Mouse (Mus musculus): ENCODE data around the gene Bcr. TPM values are rescaled to one million over a fixed set of nuclear protein-coding genes. Genes with fewer than 3 reads are reported as not detected.
A peak's percentile ranks its signal among the peaks of the same experiment; 100 is the strongest.

Gene Bcr
- total RNA-seq, 2 experiments from 2014 or later = 116 to 124 TPM

DNA sequence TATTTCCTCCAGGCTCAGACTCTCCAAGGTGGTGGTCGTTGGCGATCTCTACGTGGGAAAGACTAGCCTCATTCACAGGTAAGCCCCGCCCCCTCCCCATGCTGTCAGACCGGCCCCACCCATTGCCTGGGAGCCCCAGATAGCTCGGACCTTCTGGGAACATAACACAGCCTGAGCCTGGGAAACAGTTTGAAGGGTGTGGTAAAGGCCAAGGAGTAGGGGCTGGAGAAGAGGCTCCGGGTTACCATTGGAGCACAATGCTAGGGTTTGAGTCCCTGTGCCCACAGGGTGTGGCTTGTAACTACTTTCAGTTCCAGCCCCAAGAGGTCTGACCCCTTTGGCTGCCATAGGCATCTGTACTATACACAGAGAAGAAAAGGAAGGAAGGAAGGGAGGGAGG is 15.9 kb upstream of the Bcr start:
- TF ChIP-seq CTCF (conservative IDR thresholded peaks at IDR 0.05) = no peak
- no peak for DNase-seq (ENCODE audit: low spot score in 2 of 2)
- Histone ChIP-seq H3K27ac (no peak overlapping the region), H3K4me3 (no peak overlapping the region)

DNA sequence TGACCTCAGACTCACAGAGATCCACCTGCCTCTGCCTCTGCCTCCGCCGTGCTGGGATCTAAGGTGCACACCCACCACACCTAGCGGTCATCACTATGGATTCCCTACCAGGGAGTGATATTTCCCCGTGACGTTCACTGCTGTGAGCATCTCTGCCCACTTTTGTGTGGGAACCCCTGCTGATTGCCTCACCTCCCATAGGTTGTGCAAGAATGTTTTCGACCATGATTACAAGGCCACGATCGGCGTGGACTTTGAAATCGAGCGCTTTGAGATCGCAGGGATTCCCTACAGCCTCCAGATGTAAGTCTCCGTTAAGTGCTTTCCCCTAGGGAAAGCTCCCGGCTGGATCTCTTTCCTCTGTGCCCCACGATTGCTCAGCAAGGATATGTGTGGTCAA is 14.6 kb upstream of the Bcr start:
- no peak for DNase-seq (ENCODE audit: low spot score in 2 of 2)
- Histone ChIP-seq H3K27ac (no peak overlapping the region), H3K4me3 (no peak overlapping the region)
- no peak for TF ChIP-seq CTCF (conservative IDR thresholded peaks at IDR 0.05)

DNA sequence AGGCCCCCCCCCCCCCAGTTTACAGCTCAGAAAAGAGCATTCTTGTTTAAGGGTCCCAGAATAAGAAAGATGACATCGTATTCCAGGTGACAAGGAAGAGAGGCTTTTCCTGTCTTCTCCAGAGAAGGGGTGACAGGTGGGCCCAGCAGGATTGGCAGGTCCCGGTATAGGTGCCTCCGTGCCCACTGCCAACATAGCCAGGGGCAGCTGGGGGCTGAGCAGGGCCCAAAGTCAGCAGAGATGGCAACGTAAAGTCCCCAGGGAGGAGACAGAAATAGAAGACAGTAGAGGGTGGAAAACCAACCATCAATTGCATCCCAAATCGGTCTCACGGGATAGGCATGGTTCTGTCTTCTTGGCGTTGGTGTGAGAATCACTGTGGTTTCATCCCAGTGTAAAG is 11.7 kb upstream of the Bcr start:
- no peak for TF ChIP-seq CTCF (conservative IDR thresholded peaks at IDR 0.05)
- Histone ChIP-seq H3K27ac (no peak overlapping the region), H3K4me3 (no peak overlapping the region)
- no peak for DNase-seq (ENCODE audit: low spot score in 2 of 2)

DNA sequence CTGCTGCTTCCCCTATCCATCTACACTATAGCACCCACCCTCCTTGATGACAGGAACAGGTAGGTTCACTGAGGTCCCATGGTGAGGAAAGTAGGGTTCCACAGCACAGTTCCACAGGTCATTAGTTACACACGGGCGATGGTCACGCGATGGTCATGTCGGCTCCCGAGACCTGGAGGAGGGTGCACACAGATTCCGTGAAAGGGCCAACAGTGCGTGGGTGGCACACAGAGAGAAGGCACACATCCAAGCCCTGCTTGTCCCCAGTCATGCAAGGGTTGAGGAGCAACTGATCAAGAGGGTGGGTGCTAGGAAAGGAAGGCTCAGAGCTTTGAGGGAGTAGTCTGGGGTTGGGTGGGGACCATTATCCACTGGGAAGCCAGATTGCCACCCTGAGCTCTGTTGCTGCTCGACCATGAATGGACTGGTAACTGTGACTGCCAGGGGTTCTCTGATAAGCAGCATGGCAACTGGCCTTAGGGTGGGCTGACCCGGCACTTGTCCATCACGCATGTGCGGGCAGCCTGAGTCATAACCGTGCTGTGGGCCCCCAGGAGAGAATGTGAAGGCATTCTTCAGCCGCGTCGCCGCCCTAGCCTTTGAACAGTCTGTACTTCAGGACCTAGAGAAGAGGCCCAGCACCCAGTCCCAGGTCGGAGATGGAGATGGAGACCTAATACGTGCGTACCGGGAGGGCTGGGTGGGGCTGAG is 8.9 kb upstream of the Bcr start:
- no peak overlapping the region for H3K27ac ChIP-seq
- no peak for TF ChIP-seq CTCF (conservative IDR thresholded peaks at IDR 0.05)
- H3K4me3 ChIP-seq = no peak overlapping the region
- DNase-seq (ENCODE audit: low spot score in 2 of 2) = no peak

DNA sequence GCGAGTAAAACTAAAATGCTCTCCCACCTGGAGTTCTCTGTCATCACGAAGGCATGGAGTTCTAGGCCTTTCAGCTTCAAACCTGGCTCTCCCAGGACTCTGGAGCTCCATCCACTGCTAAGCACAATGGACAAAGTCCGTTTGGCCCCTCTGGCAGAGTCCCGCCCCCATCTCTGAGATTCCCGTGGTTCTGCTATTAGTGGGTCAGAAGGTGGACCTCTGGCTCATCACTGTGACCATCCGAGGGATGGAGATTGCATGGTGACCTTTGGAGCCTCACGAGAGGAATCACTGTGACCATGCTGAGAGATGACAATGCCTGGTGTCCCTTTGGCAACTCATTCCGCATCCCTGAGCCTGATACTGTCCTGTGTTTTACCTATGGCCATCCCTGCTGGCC is 7.5 kb upstream of the Bcr start:
- Histone ChIP-seq H3K27ac (no peak overlapping the region), H3K4me3 (no peak overlapping the region)
- no peak for TF ChIP-seq CTCF (conservative IDR thresholded peaks at IDR 0.05)
- DNase-seq (ENCODE audit: low spot score in 2 of 2) = no peak

DNA sequence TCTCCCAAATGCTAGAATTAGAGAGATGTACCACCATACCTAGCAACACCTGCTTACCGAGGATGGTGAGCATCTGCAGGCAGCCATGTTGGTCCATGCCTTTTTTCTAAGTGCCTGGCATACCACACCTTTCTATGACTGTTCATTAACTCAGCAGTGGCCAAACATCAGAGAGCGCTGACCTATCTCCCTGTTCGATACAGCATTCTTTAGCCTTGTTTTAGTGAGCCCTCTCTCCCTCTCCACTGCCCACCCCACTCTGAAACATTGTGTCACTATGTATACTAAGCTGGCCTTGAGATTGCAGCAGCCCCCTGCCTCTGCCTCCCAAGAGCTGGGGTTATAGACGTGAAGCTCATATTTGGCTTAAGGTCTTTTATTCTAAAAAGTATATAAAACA is 6.7 kb upstream of the Bcr start:
- H3K4me3 ChIP-seq = no peak overlapping the region
- TF ChIP-seq CTCF (conservative IDR thresholded peaks at IDR 0.05) = no peak

DNA sequence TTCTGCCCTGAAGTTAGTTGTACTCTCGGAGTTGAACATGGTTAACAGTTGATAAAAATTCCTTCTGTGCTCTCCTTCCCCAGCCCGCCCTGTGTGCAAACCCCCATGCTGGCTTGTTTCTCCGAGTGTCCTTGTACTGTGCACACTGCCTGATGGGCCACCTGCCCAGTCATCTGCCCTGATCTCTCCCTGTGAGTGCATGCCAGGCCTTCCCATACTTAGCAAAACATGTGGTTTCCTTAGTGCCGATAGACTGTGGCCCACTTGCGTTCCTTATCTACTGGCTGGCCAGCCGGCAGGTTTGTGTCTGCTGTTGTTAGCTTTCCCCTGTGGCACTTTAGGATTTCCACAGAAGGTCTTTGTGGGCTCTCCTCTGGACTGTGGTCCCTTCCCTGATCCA is 6.3 kb upstream of the Bcr start:
- no peak for DNase-seq (ENCODE audit: low spot score in 2 of 2)
- H3K4me3 ChIP-seq = no peak overlapping the region
- H3K27ac ChIP-seq = no peak overlapping the region; the same call in 1 of the 2 replicates
- no peak for TF ChIP-seq CTCF (conservative IDR thresholded peaks at IDR 0.05)

More for the DNA sequence above, 6.7 kb upstream of the Bcr start:
- DNase-seq (ENCODE audit: low spot score in 2 of 2) = no peak
- H3K27ac ChIP-seq = no peak overlapping the region

DNA sequence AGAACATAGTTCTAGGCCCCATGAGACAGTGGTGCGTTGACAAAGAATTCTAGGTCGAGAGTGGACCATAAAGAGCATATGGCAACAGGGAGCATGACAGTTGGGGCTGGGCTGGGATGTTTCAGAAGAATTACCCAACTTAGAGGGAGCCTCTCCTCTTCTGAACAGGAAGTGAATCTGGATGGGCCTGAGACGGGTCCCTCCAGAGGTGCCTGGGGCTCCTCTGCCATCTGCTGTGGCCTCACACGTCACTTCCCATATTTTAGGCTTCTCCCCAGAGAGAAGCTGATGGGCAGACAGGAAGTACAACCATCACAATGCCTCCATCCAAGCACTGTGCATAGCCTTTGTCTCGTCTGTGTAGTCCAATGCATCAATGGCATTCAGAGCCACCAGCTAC is 4.7 kb upstream of the Bcr start:
- TF ChIP-seq CTCF (conservative IDR thresholded peaks at IDR 0.05) = no peak
- Histone ChIP-seq H3K27ac (peak overlapping the region; percentile 43; the same call in 1 of the 2 replicates), H3K4me3 (no peak overlapping the region)
- no peak for DNase-seq (ENCODE audit: low spot score in 2 of 2)

DNA sequence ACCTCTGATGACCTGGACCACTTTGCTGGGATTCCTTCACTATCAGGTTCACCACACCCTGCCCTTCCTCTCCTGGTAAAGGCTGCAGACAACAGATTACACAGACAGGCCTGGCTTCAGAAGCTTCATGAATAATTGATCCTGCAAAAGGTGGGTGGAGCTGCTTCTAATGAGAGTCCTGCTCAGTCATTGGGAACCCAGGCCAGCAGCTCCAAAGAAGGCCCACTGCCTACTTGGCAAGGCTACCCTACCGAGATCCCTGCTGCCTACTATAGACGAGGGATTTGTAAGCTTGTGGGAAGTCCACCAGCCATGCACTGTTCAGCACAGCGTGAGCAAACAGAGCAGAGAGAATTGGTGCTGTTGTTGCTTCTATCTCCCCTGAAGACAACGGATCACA is 4.1 kb upstream of the Bcr start:
- TF ChIP-seq CTCF (conservative IDR thresholded peaks at IDR 0.05) = no peak
- peak overlapping the region; percentile 43 for H3K27ac ChIP-seq
- peak; percentile 36 to 65 for DNase-seq (ENCODE audit: low spot score in 2 of 2)
- no peak overlapping the region for H3K4me3 ChIP-seq

DNA sequence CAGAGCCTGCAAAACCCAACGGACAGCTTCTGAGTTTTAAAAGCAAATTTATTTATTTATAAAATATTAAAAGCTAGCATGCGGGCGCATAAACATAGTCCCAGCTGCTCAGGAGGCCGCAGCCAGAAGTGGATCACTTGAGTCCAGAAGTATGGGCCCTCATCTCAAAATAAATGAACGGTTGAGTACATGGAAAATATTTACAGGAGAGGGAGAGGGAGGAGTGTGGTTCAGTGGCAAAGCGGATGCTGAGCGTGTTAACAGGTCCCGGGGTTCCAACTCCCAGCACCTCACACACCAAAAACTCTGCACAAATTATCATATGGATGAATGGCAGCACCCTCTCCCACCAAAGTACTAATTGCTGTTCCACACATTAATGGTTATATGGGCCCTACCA is 2.1 kb upstream of the Bcr start:
- DNase-seq (ENCODE audit: low spot score in 2 of 2) = no peak
- no peak overlapping the region for H3K4me3 ChIP-seq
- H3K27ac ChIP-seq = no peak overlapping the region
- no peak for TF ChIP-seq CTCF (conservative IDR thresholded peaks at IDR 0.05)

DNA sequence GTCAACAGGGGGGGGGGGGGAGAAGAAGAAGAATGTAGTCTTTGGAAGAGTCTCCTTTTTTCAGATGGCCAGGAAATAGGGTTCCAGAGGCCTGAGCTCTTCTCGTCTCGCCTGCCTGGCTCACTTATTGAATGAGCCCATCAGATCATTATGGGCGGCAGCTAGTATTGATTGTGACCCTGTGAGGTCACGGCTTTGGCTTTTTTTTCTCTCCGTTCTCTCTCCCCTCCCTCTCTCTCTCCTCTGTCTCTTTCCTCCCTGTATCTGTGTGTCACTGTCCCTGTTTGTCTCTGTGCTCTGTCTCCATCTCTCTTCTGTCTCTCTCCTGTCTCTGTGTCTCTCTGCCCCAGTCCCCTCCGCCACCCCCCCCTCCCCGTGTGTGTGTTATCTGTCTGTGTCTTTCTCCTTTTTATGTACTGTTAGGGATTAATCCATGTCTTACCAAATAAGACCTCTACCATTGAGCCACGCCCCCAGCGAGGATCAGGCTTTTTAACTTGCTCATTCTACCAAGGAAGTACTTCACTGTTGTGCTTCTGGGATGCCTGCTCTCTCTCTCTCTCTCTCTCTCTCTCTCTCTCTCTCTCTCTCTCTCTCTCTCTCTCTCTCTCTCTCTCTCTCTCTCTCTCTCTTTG is 1.5 kb upstream of the Bcr start:
- no peak for TF ChIP-seq CTCF (conservative IDR thresholded peaks at IDR 0.05)
- Histone ChIP-seq H3K27ac (no peak overlapping the region), H3K4me3 (no peak overlapping the region)
- DNase-seq (ENCODE audit: low spot score in 2 of 2) = no peak

DNA sequence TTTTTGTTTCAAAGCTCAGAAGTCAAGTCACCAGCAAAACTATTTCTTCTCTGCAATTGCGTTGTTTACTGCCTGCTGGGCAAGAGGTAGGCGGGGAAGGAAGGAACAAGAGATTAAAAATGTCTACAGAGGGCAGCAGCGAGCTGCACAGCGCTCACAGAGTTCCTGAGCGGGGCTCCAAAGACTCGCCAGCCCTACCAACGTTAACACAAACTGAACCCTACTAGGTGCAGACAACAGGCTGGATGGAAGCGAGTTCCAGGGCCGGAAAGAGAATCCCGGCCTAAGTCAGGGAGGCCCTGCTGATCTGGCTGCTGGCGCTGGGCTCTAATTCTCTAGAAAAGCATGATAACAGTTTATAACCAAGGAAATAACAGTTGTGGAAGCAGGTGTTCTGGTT is 996 bp upstream of the Bcr start:
- peak; percentile 79 to 83 for DNase-seq (ENCODE audit: low spot score in 2 of 2)
- Histone ChIP-seq H3K27ac (peak overlapping the region; percentile 25; the same call in 1 of the 2 replicates), H3K4me3 (no peak overlapping the region; the same call in 1 of the 2 replicates)
- peak; percentile 88 for TF ChIP-seq CTCF (conservative IDR thresholded peaks at IDR 0.05)

DNA sequence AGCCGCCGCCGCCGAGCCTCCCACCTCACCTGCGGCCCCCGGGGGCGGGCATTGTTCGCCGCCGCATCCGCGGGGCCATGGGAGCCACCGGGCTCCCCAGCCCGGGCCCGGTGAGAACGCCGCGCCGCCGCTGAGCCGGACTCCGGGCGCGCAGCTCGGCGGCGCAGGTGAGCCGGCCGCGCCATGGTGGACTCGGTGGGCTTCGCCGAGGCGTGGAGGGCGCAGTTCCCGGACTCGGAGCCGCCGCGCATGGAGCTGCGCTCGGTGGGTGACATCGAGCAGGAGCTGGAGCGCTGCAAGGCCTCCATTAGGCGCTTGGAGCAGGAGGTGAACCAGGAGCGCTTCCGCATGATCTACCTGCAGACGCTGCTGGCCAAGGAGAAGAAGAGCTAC is 447 bp downstream of the Bcr start:
- no peak for TF ChIP-seq CTCF (conservative IDR thresholded peaks at IDR 0.05)
- Histone ChIP-seq H3K4me3 (peak overlapping the region; percentile 85), H3K27ac (peak overlapping the region; percentile 90)
- DNase-seq (ENCODE audit: low spot score in 2 of 2) = no peak
